Mouse (Mus musculus) neural tube, embryonic 12.5 days (tissue): ENCODE data around the gene Eya4. TPM values are rescaled to one million over a fixed set of nuclear protein-coding genes. Genes with fewer than 3 reads are reported as not detected.

ENCODE experiments used
- ATAC-seq: fragments of 200-750 bp; cut with Nextera tagmentation; 2 replicates; pipeline ENCODE4 v1.8.0; 2017; ENCODE audit warnings: low read depth, mild to moderate bottlenecking, moderate TSS enrichment, moderate library complexity; ENCODE audit not compliant: low FRiP score
- H3K27ac ChIP-seq: fragments of 300-500 bp; sonication (generic); 2 replicates; pipeline ENCODE4 v1.5.1; 2016
- H3K27me3 ChIP-seq: fragments of 300-500 bp; sonication (generic); replicated peaks from 2 replicates; pipeline ENCODE4 v1.6.1; 2016; ENCODE audit warnings: mild to moderate bottlenecking
- H3K36me3 ChIP-seq: fragments of 300-500 bp; sonication (generic); 2 replicates; pipeline ENCODE4 v1.6.1; 2016; ENCODE audit warnings: mild to moderate bottlenecking
- H3K4me1 ChIP-seq: fragments of 300-500 bp; sonication (generic); 2 replicates; pipeline ENCODE4 v1.6.1; 2016
- H3K4me2 ChIP-seq: fragments of 300-500 bp; sonication (generic); replicated peaks from 2 replicates; pipeline ENCODE4 v1.6.1; 2016; ENCODE audit warnings: mild to moderate bottlenecking
- H3K4me3 ChIP-seq: fragments of 300-500 bp; sonication (generic); 2 replicates; pipeline ENCODE4 v1.5.1; 2016
- H3K9ac ChIP-seq: fragments of 300-500 bp; sonication (generic); 2 replicates; pipeline ENCODE4 v1.6.1; 2016; ENCODE audit warnings: mild to moderate bottlenecking
- H3K9me3 ChIP-seq: fragments of 300-500 bp; sonication (generic); 2 replicates; pipeline ENCODE4 v1.6.1; 2016; ENCODE audit warnings: mild to moderate bottlenecking
- whole genome bisulfite sequencing: fragments of 180-500 bp; shearing (Covaris S2); methylation state at CpG from one replicate; pipeline ENCODE4 v1.1.7; 2016; 5-methylcytosine and 5-hydroxymethylcytosine counted together
- polyA plus RNA-seq: library from polyadenylated mRNA; unstranded; fragments of >200 nt; fragmentation: Nextera tagmentation; extraction: Ambion mirVana; gene quantifications from 2 replicates; pipeline ENCODE4 v1.2.1, GENCODE M21; 2016

The Eya4 gene
- polyA plus RNA-seq, 1 experiment from 2014 or later: 3.2 TPM

- 44% methylated on average over 5 of the region's 5 CpGs for WGBS
- H3K9ac ChIP-seq: no peak overlapping the region
- no peak overlapping the region for H3K27ac ChIP-seq
- no peak overlapping the region for H3K4me2 ChIP-seq
- no peaks in the 10 kb centered on the region for H3K36me3 ChIP-seq
- no peaks in the 10 kb centered on the region for H3K4me1 ChIP-seq
- no peaks in the 10 kb centered on the region for H3K27me3 ChIP-seq
- no peak overlapping the region for H3K4me3 ChIP-seq
- no peak for ATAC-seq
- no peaks in the 10 kb centered on the region for H3K9me3 ChIP-seq
Observed at GRCm38 (mm10) chr10:23126529-23126928, 224.1 kb downstream of the Eya4 start.

GRCm38 (mm10) chr10:23120437-23120836 lies 230.1 kb downstream of the Eya4 start:
- Histone ChIP-seq H3K4me1 (no peaks in the 10 kb centered on the region), H3K9ac (no peak overlapping the region), H3K4me3 (no peak overlapping the region), H3K4me2 (no peak overlapping the region), H3K9me3 (no peaks in the 10 kb centered on the region), H3K27me3 (no peaks in the 10 kb centered on the region), H3K36me3 (no peaks in the 10 kb centered on the region), H3K27ac (no peak overlapping the region)
- WGBS: 72% methylated on average over 2 of the region's 2 CpGs
- no peak for ATAC-seq

GRCm38 (mm10) chr10:23116786-23117410 lies 233.7 kb downstream of the Eya4 start:
- no peaks in the 10 kb centered on the region for H3K27me3 ChIP-seq
- no peak overlapping the region for H3K27ac ChIP-seq
- ATAC-seq: peak; percentile 56; the same call in 1 of the 2 replicates
- no peak overlapping the region for H3K9ac ChIP-seq
- no peaks in the 10 kb centered on the region for H3K9me3 ChIP-seq
- H3K4me1 ChIP-seq: no peaks in the 10 kb centered on the region
- WGBS: 48% methylated on average over 10 of the region's 10 CpGs
- H3K36me3 ChIP-seq: no peaks in the 10 kb centered on the region
- no peak overlapping the region for H3K4me3 ChIP-seq
- H3K4me2 ChIP-seq: no peak overlapping the region

GRCm38 (mm10) chr10:23116063-23116462 lies 234.5 kb downstream of the Eya4 start:
- Histone ChIP-seq H3K9ac (no peak overlapping the region), H3K9me3 (no peaks in the 10 kb centered on the region), H3K4me3 (no peak overlapping the region), H3K36me3 (no peaks in the 10 kb centered on the region), H3K27ac (no peak overlapping the region), H3K27me3 (no peaks in the 10 kb centered on the region), H3K4me2 (no peak overlapping the region), H3K4me1 (no peaks in the 10 kb centered on the region)
- ATAC-seq: no peak
- 85% methylated on average over 8 of the region's 8 CpGs for WGBS

DNA sequence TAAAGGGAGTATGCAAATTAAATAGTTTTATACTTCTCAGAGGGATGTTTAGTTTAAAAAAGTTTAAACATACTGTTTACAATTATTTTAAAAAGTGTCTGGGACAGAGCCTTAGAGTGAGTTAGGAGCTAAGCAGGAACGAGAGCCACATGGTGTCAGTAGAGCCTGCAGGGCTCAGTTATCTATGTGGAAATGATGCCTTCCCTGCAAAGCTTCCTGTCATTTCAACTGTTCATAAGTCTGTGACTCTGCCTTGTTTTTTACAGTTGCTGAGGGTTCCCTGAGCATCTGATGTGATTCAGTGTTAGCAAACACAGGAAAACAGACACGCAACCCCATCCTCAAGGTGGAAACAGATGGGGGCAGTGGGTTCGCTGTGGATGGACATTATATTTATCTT lies 235.3 kb downstream of the Eya4 start:
- no peak for ATAC-seq
- H3K4me1 ChIP-seq: no peaks in the 10 kb centered on the region
- no peaks in the 10 kb centered on the region for H3K27me3 ChIP-seq
- no peak overlapping the region for H3K27ac ChIP-seq
- H3K36me3 ChIP-seq: no peaks in the 10 kb centered on the region
- 87% methylated on average over 3 of the region's 3 CpGs for WGBS
- H3K4me3 ChIP-seq: no peak overlapping the region
- H3K9me3 ChIP-seq: no peaks in the 10 kb centered on the region
- no peak overlapping the region for H3K4me2 ChIP-seq
- no peak overlapping the region for H3K9ac ChIP-seq

DNA sequence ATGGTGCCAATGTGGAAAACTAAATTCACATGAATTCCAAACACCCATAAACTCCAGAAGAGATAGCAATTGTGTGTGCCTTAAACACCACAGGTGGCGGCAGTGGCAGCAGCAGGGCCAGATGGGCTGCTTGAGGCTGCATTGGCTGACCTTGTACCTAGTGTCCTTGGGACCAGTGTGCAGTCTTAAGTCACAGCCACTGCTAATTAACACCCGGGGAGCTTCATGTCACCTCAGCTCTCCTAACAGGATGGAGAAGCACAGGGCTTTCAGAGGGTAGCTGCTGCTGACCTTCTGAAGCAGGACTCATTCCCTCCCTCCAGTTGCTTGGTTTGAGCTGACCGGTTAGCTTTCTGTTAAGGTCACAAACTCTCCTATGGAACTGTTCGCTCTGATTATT lies 242.5 kb downstream of the Eya4 start:
- H3K4me3 ChIP-seq: no peak overlapping the region
- H3K27me3 ChIP-seq: no peaks in the 10 kb centered on the region
- no peaks in the 10 kb centered on the region for H3K9me3 ChIP-seq
- ATAC-seq: no peak
- H3K27ac ChIP-seq: no peak overlapping the region
- H3K4me1 ChIP-seq: no peaks in the 10 kb centered on the region
- no peaks in the 10 kb centered on the region for H3K36me3 ChIP-seq
- H3K4me2 ChIP-seq: no peak overlapping the region
- WGBS: 89% methylated on average over 4 of the region's 4 CpGs
- H3K9ac ChIP-seq: no peak overlapping the region

- 88% methylated on average over 7 of the region's 7 CpGs for WGBS
- Histone ChIP-seq H3K4me1 (no peaks in the 10 kb centered on the region), H3K4me2 (no peak overlapping the region), H3K27me3 (no peaks in the 10 kb centered on the region), H3K9me3 (no peaks in the 10 kb centered on the region), H3K27ac (no peak overlapping the region), H3K4me3 (no peak overlapping the region), H3K36me3 (no peaks in the 10 kb centered on the region), H3K9ac (no peak overlapping the region)
- ATAC-seq: no peak
Observed at GRCm38 (mm10) chr10:23092517-23092916, 258.1 kb downstream of the Eya4 start.

GRCm38 (mm10) chr10:23091552-23091951 lies 259.0 kb downstream of the Eya4 start:
- no peak for ATAC-seq
- H3K4me1 ChIP-seq: no peaks in the 10 kb centered on the region
- H3K4me2 ChIP-seq: no peak overlapping the region
- H3K27me3 ChIP-seq: no peaks in the 10 kb centered on the region
- H3K4me3 ChIP-seq: no peak overlapping the region
- H3K27ac ChIP-seq: no peak overlapping the region
- no peaks in the 10 kb centered on the region for H3K36me3 ChIP-seq
- H3K9ac ChIP-seq: no peak overlapping the region
- no peaks in the 10 kb centered on the region for H3K9me3 ChIP-seq
- 32% methylated on average over 3 of the region's 3 CpGs for WGBS

- Histone ChIP-seq H3K9me3 (no peaks in the 10 kb centered on the region), H3K4me2 (no peak overlapping the region), H3K4me3 (no peak overlapping the region), H3K27ac (no peak overlapping the region), H3K36me3 (no peaks in the 10 kb centered on the region), H3K27me3 (no peaks in the 10 kb centered on the region), H3K4me1 (no peaks in the 10 kb centered on the region), H3K9ac (no peak overlapping the region)
- ATAC-seq: no peak
- 87% methylated on average over 1 of the region's 1 CpGs for WGBS
Observed at GRCm38 (mm10) chr10:23090323-23090722, 260.3 kb downstream of the Eya4 start.

GRCm38 (mm10) chr10:23089271-23089670 lies 261.3 kb downstream of the Eya4 start:
- 90% methylated on average over 6 of the region's 6 CpGs for WGBS
- Histone ChIP-seq H3K9ac (no peak overlapping the region), H3K27ac (no peak overlapping the region), H3K9me3 (no peaks in the 10 kb centered on the region), H3K4me2 (no peak overlapping the region), H3K4me3 (no peak overlapping the region), H3K27me3 (no peaks in the 10 kb centered on the region), H3K4me1 (no peaks in the 10 kb centered on the region), H3K36me3 (no peaks in the 10 kb centered on the region)
- no peak for ATAC-seq

- no peak for ATAC-seq
- 59% methylated on average over 3 of the region's 3 CpGs for WGBS
- no peaks in the 10 kb centered on the region for H3K9me3 ChIP-seq
- no peaks in the 10 kb centered on the region for H3K27me3 ChIP-seq
- no peak overlapping the region for H3K4me3 ChIP-seq
- H3K4me2 ChIP-seq: no peak overlapping the region
- H3K27ac ChIP-seq: no peak overlapping the region
- H3K4me1 ChIP-seq: no peaks in the 10 kb centered on the region
- H3K9ac ChIP-seq: no peak overlapping the region
- H3K36me3 ChIP-seq: no peaks in the 10 kb centered on the region
Observed at GRCm38 (mm10) chr10:23088764-23089163, 261.8 kb downstream of the Eya4 start.

- 74% methylated on average over 21 of the region's 21 CpGs for WGBS
- H3K27ac ChIP-seq: no peak overlapping the region
- ATAC-seq: peak; percentile 66
- H3K4me2 ChIP-seq: no peak overlapping the region
- H3K4me3 ChIP-seq: no peak overlapping the region
- no peaks in the 10 kb centered on the region for H3K36me3 ChIP-seq
- no peaks in the 10 kb centered on the region for H3K9me3 ChIP-seq
- no peaks in the 10 kb centered on the region for H3K27me3 ChIP-seq
- H3K9ac ChIP-seq: no peak overlapping the region
- no peaks in the 10 kb centered on the region for H3K4me1 ChIP-seq
Observed at GRCm38 (mm10) chr10:23086352-23087215, 264.0 kb downstream of the Eya4 start.

GRCm38 (mm10) chr10:23081548-23081828 lies 269.1 kb downstream of the Eya4 start:
- ATAC-seq: no peak
- Histone ChIP-seq H3K27ac (no peak overlapping the region), H3K4me3 (no peak overlapping the region), H3K4me2 (no peak overlapping the region), H3K9me3 (no peaks in the 10 kb centered on the region), H3K36me3 (no peaks in the 10 kb centered on the region), H3K9ac (no peak overlapping the region), H3K4me1 (no peaks in the 10 kb centered on the region), H3K27me3 (no peaks in the 10 kb centered on the region)
- WGBS: 32% methylated on average over 4 of the region's 4 CpGs
